Mouse (Mus musculus): ENCODE measurements around the gene Srsf1.

DNA sequence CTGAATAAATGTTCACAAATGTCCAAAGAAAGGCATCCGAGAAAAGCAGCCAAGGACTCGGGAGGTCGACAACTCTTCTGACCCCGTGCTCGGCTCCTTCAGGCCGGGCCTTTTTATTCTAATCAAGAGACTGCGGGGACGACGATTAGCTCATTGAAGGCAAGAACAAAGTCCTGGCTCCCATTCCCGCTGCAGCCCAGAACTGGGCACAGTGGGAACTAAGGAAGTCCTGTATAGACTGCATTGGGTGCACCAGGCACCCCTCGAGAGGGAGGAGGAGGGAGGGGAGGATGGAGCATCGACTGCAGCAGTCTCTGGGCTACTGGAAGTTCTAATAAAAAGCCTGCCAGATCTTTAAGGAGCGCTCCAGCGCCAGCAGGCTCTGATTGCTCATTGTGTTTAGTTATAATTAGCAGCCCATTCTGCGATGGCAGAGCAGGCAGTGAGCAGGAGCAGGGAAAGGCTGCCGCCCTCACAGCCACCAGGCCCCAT, 18.9 kb upstream of the Srsf1 start:
- TF ChIP-seq POLR2A (IDR thresholded peaks at IDR 0.05; ENCODE audit: low read depth, low read length) (no peak), CTCF (IDR thresholded peaks at IDR 0.05; ENCODE audit: extremely low read depth, insufficient read length, insufficient replicate concordance, low read depth, low read length) (no peak)

Data from small intestine, adult 2 months (tissue).